Mouse (Mus musculus) hindbrain, embryonic 10.5 days (tissue): ENCODE data around the gene Tldc2. TPM values are rescaled to one million over a fixed set of nuclear protein-coding genes. Genes with fewer than 3 reads are reported as not detected.

Experiments
- DNase-seq: peaks from one replicate; pipeline ENCODE4 v3.0.0-alpha.2; 2017; ENCODE audit warnings: low spot score
- H3K27ac ChIP-seq: fragments of 300-500 bp; sonication (generic); 2 replicates; pipeline ENCODE4 v1.5.1; 2016; ENCODE audit warnings: mild to moderate bottlenecking, moderate library complexity
- H3K27me3 ChIP-seq: fragments of 300-500 bp; sonication (generic); 2 replicates; pipeline ENCODE4 v1.6.1; 2016; ENCODE audit warnings: mild to moderate bottlenecking; ENCODE audit not compliant: poor library complexity, insufficient read depth, severe bottlenecking
- H3K36me3 ChIP-seq: fragments of 300-500 bp; sonication (generic); 2 replicates; pipeline ENCODE4 v1.6.1; 2016; ENCODE audit warnings: mild to moderate bottlenecking, moderate library complexity
- H3K4me1 ChIP-seq: fragments of 300-500 bp; sonication (generic); replicated peaks from 2 replicates; pipeline ENCODE4 v1.6.1; 2016; ENCODE audit warnings: mild to moderate bottlenecking
- H3K4me3 ChIP-seq: fragments of 300-500 bp; sonication (generic); 2 replicates; pipeline ENCODE4 v1.5.1; 2016; ENCODE audit warnings: mild to moderate bottlenecking, moderate library complexity
- H3K9me3 ChIP-seq: fragments of 300-500 bp; sonication (generic); 2 replicates; pipeline ENCODE4 v1.6.1; 2016; ENCODE audit warnings: mild to moderate bottlenecking, moderate library complexity
- WGBS: fragments of 180-500 bp; shearing (Covaris S2); methylation state at CpG from one replicate; pipeline ENCODE4 v1.1.7; 2016; 5-methylcytosine and 5-hydroxymethylcytosine counted together
- polyA plus RNA-seq: library from polyadenylated mRNA; unstranded; fragments of >200 nt; fragmentation: Nextera tagmentation; extraction: Ambion mirVana; gene quantifications from 2 replicates; pipeline ENCODE4 v1.2.1, GENCODE M21; 2016

Gene Tldc2
- polyA plus RNA-seq, 1 experiment from 2014 or later, result not detected

GRCm38 (mm10) chr2:157064978-157065878 lies 21.6 kb upstream of the Tldc2 start:
- WGBS, result 85% methylated on average over 14 of the region's 14 CpGs
- no peak for DNase-seq

GRCm38 (mm10) chr2:157065879-157066226 lies 21.0 kb upstream of the Tldc2 start:
- DNase-seq, result no peak
- Histone ChIP-seq H3K4me1 (peaks cover 79% of the 10 kb centered on the region), H3K9me3 (no peaks in the 10 kb centered on the region), H3K27ac (peak overlapping the region; percentile 19; the same call in 1 of the 2 replicates), H3K4me3 (no peak overlapping the region), H3K36me3 (peaks cover 58% of the 10 kb centered on the region), H3K27me3 (no peaks in the 10 kb centered on the region)
- WGBS, result 77% methylated on average over 7 of the region's 7 CpGs

More at GRCm38 (mm10) chr2:157064978-157065878, 21.6 kb upstream of the Tldc2 start:
- Histone ChIP-seq H3K27ac (peak overlapping the region; percentile 69; the same call in 1 of the 2 replicates), H3K9me3 (no peaks in the 10 kb centered on the region), H3K4me1 (peaks cover 74% of the 10 kb centered on the region), H3K27me3 (no peaks in the 10 kb centered on the region), H3K4me3 (no peak overlapping the region), H3K36me3 (peaks cover 58% of the 10 kb centered on the region)

DNA sequence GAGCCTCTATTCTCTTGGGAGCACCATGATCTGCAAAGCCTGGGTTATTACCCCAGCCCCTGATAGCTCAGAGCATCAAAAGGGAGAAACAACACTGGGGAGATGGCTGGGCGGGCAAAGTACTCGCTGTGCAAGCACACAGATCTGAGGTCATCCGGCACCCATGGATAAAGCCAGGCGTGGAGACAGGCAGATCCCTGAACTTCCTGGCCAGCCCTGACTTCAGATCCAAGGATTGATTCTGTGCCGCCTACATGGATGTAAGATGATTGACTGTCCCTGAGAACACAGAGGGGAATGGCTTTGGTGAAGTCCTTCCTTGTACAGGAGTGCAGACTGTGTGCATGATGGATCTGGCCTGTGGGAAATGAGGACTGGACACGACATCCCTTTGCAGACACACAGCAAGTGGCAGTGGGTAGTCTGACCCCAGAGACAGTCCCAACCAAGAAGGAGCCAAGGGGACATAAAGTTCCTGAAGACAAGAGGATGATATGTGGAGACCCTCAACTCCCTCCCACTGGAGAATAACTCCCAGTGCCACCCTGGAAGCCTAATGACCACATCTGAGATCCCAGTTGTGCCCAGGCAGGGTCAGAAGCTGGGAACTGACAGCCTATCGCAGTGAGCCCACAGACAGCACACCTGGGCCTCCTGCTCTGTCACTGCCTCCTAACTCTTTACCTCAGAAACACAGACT lies 20.0 kb upstream of the Tldc2 start:
- DNase-seq, result no peak
- Histone ChIP-seq H3K36me3 (peaks cover 57% of the 10 kb centered on the region), H3K4me3 (no peak overlapping the region), H3K9me3 (no peaks in the 10 kb centered on the region), H3K4me1 (peaks cover 83% of the 10 kb centered on the region), H3K27me3 (no peaks in the 10 kb centered on the region), H3K27ac (0 out of 2 replicates have a peak overlapping the region, but pooled peaks have one; percentile 5)
- WGBS, result 88% methylated on average over 7 of the region's 7 CpGs

GRCm38 (mm10) chr2:157068701-157069354 lies 18.0 kb upstream of the Tldc2 start:
- Histone ChIP-seq H3K4me3 (no peak overlapping the region), H3K4me1 (peaks cover 86% of the 10 kb centered on the region), H3K36me3 (peaks cover 67% of the 10 kb centered on the region), H3K27ac (peak overlapping the region; percentile 73), H3K27me3 (no peaks in the 10 kb centered on the region), H3K9me3 (no peaks in the 10 kb centered on the region)
- 82% methylated on average over 14 of the region's 14 CpGs for WGBS
- DNase-seq, result no peak

GRCm38 (mm10) chr2:157069355-157069735 lies 17.5 kb upstream of the Tldc2 start:
- Histone ChIP-seq H3K4me3 (no peak overlapping the region), H3K27ac (peak overlapping the region; percentile 73), H3K4me1 (peaks cover 86% of the 10 kb centered on the region), H3K27me3 (no peaks in the 10 kb centered on the region), H3K9me3 (no peaks in the 10 kb centered on the region), H3K36me3 (peaks cover 67% of the 10 kb centered on the region)
- WGBS, result 63% methylated on average over 3 of the region's 3 CpGs
- peak; percentile 22 for DNase-seq

- Histone ChIP-seq H3K4me1 (peaks cover 86% of the 10 kb centered on the region), H3K4me3 (no peak overlapping the region), H3K27me3 (no peaks in the 10 kb centered on the region), H3K9me3 (no peaks in the 10 kb centered on the region), H3K27ac (peak overlapping the region; percentile 73), H3K36me3 (peaks cover 65% of the 10 kb centered on the region)
- 62% methylated on average over 3 of the region's 3 CpGs for WGBS
- no peak for DNase-seq
These were observed 17.0 kb upstream of the Tldc2 start for GRCm38 (mm10) chr2:157069755-157070315.

DNA sequence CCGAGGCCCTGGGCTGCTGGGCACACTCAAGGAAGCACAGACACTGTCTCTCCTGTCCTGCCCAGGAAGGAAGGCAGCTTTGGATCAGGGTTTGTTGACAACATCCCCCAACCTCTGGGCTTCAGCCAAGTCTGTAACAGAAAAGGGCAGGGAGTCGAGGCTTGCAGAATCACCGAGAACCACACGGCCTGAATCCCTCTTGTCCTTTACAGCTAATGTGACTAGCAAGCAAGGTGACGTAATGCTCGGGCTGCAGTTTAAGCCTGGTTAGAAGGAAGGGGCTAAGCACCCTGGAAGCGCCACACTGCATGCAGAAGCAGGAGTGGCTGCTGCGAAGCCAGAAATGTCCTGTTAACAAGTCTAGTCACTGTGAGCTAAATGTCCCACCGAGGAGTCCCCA lies 16.5 kb upstream of the Tldc2 start:
- no peaks in the 10 kb centered on the region for H3K27me3 ChIP-seq
- no peak for DNase-seq
- 72% methylated on average over 9 of the region's 9 CpGs for WGBS
- H3K9me3 ChIP-seq, result no peaks in the 10 kb centered on the region
- H3K27ac ChIP-seq, result peak overlapping the region; percentile 73
- H3K4me1 ChIP-seq, result peaks cover 86% of the 10 kb centered on the region
- H3K36me3 ChIP-seq, result peaks cover 69% of the 10 kb centered on the region
- peak overlapping the region; percentile 9; the same call in 1 of the 2 replicates for H3K4me3 ChIP-seq

GRCm38 (mm10) chr2:157071556-157071955 lies 15.3 kb upstream of the Tldc2 start:
- DNase-seq, result no peak
- Histone ChIP-seq H3K27me3 (no peaks in the 10 kb centered on the region), H3K4me1 (peaks cover 88% of the 10 kb centered on the region), H3K27ac (peak overlapping the region; percentile 2; the same call in 1 of the 2 replicates), H3K4me3 (no peak overlapping the region), H3K36me3 (peaks cover 76% of the 10 kb centered on the region), H3K9me3 (no peaks in the 10 kb centered on the region)
- 80% methylated on average over 2 of the region's 2 CpGs for WGBS

- H3K36me3 ChIP-seq, result peaks cover 78% of the 10 kb centered on the region
- 82% methylated on average over 9 of the region's 9 CpGs for WGBS
- no peak for DNase-seq
- no peak overlapping the region for H3K4me3 ChIP-seq
- H3K4me1 ChIP-seq, result peaks cover 90% of the 10 kb centered on the region
- H3K9me3 ChIP-seq, result no peaks in the 10 kb centered on the region
- H3K27me3 ChIP-seq, result no peaks in the 10 kb centered on the region
- H3K27ac ChIP-seq, result no peak overlapping the region
These were observed 14.4 kb upstream of the Tldc2 start for GRCm38 (mm10) chr2:157072316-157072990.

GRCm38 (mm10) chr2:157073378-157074052 lies 13.3 kb upstream of the Tldc2 start:
- Histone ChIP-seq H3K4me3 (0 out of 2 replicates have a peak overlapping the region, but pooled peaks have one; percentile 13), H3K9me3 (no peaks in the 10 kb centered on the region), H3K27me3 (no peaks in the 10 kb centered on the region), H3K27ac (0 out of 2 replicates have a peak overlapping the region, but pooled peaks have one; percentile 45), H3K36me3 (peaks cover 75% of the 10 kb centered on the region), H3K4me1 (peaks cover 97% of the 10 kb centered on the region)
- whole genome bisulfite sequencing, result 78% methylated on average over 9 of the region's 9 CpGs
- DNase-seq, result no peak

- peaks cover 92% of the 10 kb centered on the region for H3K4me1 ChIP-seq
These were observed 12.6 kb upstream of the Tldc2 start for GRCm38 (mm10) chr2:157074186-157074724.

More at GRCm38 (mm10) chr2:157074186-157074724, 12.6 kb upstream of the Tldc2 start:
- no peak for DNase-seq
- no peak overlapping the region for H3K4me3 ChIP-seq
- no peaks in the 10 kb centered on the region for H3K27me3 ChIP-seq
- 87% methylated on average over 9 of the region's 9 CpGs for WGBS
- peaks cover 74% of the 10 kb centered on the region for H3K36me3 ChIP-seq
- no peaks in the 10 kb centered on the region for H3K9me3 ChIP-seq
- no peak overlapping the region for H3K27ac ChIP-seq
